ENCODE assay signal across 8 mouse cellular contexts in the genomic region with DNA sequence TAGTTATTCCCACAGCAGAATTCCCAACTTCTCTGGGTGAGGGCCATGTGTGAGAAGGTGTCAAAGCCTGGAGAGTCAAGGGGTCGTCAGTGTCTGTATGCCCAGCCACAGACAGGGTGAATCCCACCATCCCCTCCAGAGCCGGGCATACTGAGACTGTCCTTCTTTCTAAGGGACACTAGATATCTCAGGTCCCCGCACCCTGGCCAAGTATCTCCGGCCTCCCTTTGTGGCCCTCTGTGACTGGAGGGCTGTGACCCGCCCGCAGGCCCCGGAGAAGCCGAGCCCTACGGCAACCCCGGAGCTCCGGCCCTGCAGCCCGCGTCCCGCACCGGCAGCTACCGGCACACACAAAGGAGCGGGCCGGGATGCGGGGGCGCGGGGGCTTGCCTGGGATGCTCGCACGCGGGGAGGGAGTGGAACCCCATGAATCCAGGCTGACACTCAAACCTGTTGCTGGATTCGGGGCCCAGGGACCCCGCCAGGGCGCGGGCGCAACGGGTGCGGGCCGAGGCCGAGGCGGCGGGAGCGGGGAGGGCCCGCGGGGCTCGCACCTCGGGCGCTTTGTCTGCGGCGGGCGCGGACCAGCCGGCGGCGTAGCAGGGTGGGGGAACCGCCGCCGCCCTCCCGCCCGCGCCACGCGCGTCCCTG. TPM values are rescaled to one million over a fixed set of nuclear protein-coding genes. Genes with fewer than 3 reads are reported as not detected.
DNase-seq lines count a peak whose midpoint lies in the region; ATAC-seq and TF ChIP-seq lines count a peak whose summit lies in the region.

No protein-coding gene starts in this region.

- TF ChIP-seq CTCF in bone marrow macrophage, adult 2 months (IDR thresholded peaks at IDR 0.05; ENCODE audit: low read depth, low read length) = no peak

- peak overlapping the region; percentile 85 for H3K4me3 ChIP-seq in bone marrow macrophage, adult 2 months (ENCODE audit: insufficient read depth, low read length)
- H3K4me3 ChIP-seq in embryonic facial prominence, embryonic 12.5 days = peak overlapping the region; percentile 82
- peak overlapping the region; percentile 88 for H3K4me3 ChIP-seq in hindbrain, embryonic 15.5 days

- no peaks in the 10 kb centered on the region for H3K27me3 ChIP-seq in embryonic facial prominence, embryonic 12.5 days
- no peaks in the 10 kb centered on the region for H3K27me3 ChIP-seq in hindbrain, embryonic 15.5 days

- DNase-seq in ovary, postnatal 14 days (ENCODE audit: low spot score) = peak; percentile 29
- no peak for DNase-seq in ovary, adult 18-20 months (ENCODE audit: low spot score)
- peak; percentile 27 to 47 for DNase-seq in lung, postnatal 4 days
- peak; percentile 60 for DNase-seq in right cerebral cortex, postnatal 25 days

- H3K27ac ChIP-seq in bone marrow macrophage, adult 2 months (ENCODE audit: insufficient read depth, low read depth, low read length) = peak overlapping the region; percentile 100
- peak overlapping the region; percentile 77 for H3K27ac ChIP-seq in embryonic facial prominence, embryonic 12.5 days
- peak overlapping the region; percentile 87 for H3K27ac ChIP-seq in hindbrain, embryonic 15.5 days (replicated peaks)

- no peak for TF ChIP-seq POLR2A in bone marrow macrophage, adult 2 months (IDR thresholded peaks at IDR 0.05; ENCODE audit: borderline replicate concordance, low read depth, low read length)

- peak overlapping the region; percentile 71 for H3K4me2 ChIP-seq in embryonic facial prominence, embryonic 12.5 days (replicated peaks)
- peak overlapping the region; percentile 59 for H3K4me2 ChIP-seq in hindbrain, embryonic 15.5 days

- peak overlapping the region; percentile 87 for H3K9ac ChIP-seq in embryonic facial prominence, embryonic 12.5 days
- peak overlapping the region; percentile 96 for H3K9ac ChIP-seq in hindbrain, embryonic 15.5 days

- H3K36me3 ChIP-seq in embryonic facial prominence, embryonic 12.5 days = no peaks in the 10 kb centered on the region
- H3K36me3 ChIP-seq in hindbrain, embryonic 15.5 days = no peaks in the 10 kb centered on the region

- H3K4me1 ChIP-seq in bone marrow macrophage, adult 2 months (ENCODE audit: control insufficient read depth, insufficient read depth, low read length) = peaks cover 56% of the 10 kb centered on the region
- H3K4me1 ChIP-seq in embryonic facial prominence, embryonic 12.5 days = no peaks in the 10 kb centered on the region; the same call in 1 of the 2 replicates
- H3K4me1 ChIP-seq in hindbrain, embryonic 15.5 days (replicated peaks) = peaks cover 22% of the 10 kb centered on the region

- H3K9me3 ChIP-seq in embryonic facial prominence, embryonic 12.5 days = no peaks in the 10 kb centered on the region
- H3K9me3 ChIP-seq in hindbrain, embryonic 15.5 days = no peaks in the 10 kb centered on the region

- WGBS in embryonic facial prominence, embryonic 12.5 days = under 1% methylated on average over 56 of the region's 57 CpGs
- 1% methylated on average over 51 of the region's 57 CpGs for WGBS in hindbrain, embryonic 15.5 days

- peak; percentile 49 for ATAC-seq in embryonic facial prominence, embryonic 12.5 days (ENCODE audit: insufficient number of reproducible peaks, insufficient read depth, low FRiP score, low TSS enrichment)
- ATAC-seq in hindbrain, embryonic 15.5 days (ENCODE audit: low FRiP score, low read depth) = peak; percentile 76
- no peak for ATAC-seq in inflammation-experienced regulatory T-cells, adult 6 months

RNA-seq across cellular contexts. Expression of a gene that starts 0.4 kb away (rescaled TPM):
- 42.1 and 43.3 TPM in 2 replicates for polyA plus RNA-seq in bone marrow macrophage, adult 2 months (2012; ENCODE audit: insufficient read depth, insufficient read length, missing spikeins)
- 23.8 and 24.6 TPM in 2 replicates for polyA plus RNA-seq in embryonic facial prominence, embryonic 12.5 days (2016; fragmentation: Nextera tagmentation; extraction: Ambion mirVana)
- 28.1 and 30.5 TPM in 2 replicates for polyA plus RNA-seq in hindbrain, embryonic 15.5 days (2015; fragmentation: Nextera tagmentation; extraction: Ambion mirVana)
- under 1 TPM in 2 of 3 experiments, not detected in 1; 0.05 to 0.33 TPM for polyA plus RNA-seq in inflammation-experienced regulatory T-cells, adult 6 months (2017; shearing (Covaris generic))

Comparison
In these comparisons a context has a peak if more than half of its experiments do, and no peak if none do; other contexts are left out.
1. RNA of a gene that starts 0.4 kb away (polyA plus RNA-seq): 42.1 to 43.3 TPM in bone marrow macrophage, adult 2 months, 28.1 to 30.5 TPM in hindbrain, embryonic 15.5 days and 23.8 to 24.6 TPM in embryonic facial prominence, embryonic 12.5 days; 0.05 to 0.33 TPM in inflammation-experienced regulatory T-cells, adult 6 months; every median in the first group is over 10 times any median in the second.
2. Peak in every context shown above with its lines, with median percentiles within 50 percentile points of each other: H3K27ac ChIP-seq and H3K4me3 ChIP-seq.